Mouse (Mus musculus) intestine, embryonic 14.5 days (tissue): Measurements from ENCODE around the gene Mycn. TPM values are rescaled to one million over a fixed set of nuclear protein-coding genes. Genes with fewer than 3 reads are reported as not detected.

ENCODE experiments used
- ATAC-seq: fragments of 200-750 bp; cut with Nextera tagmentation; replicated peaks from 2 replicates; pipeline ENCODE4 v1.8.0; 2017; ENCODE audit warnings: low read depth, moderate number of reproducible peaks, moderate TSS enrichment, moderate library complexity; ENCODE audit not compliant: low FRiP score, low TSS enrichment
- DNase-seq: peaks from one replicate; pipeline ENCODE4 v3.0.0-alpha.2; 2018; ENCODE audit warnings: low spot score
- H3K27ac ChIP-seq: fragments of 300-500 bp; sonication (generic); 2 replicates; pipeline ENCODE4 v1.5.1; 2014; ENCODE audit warnings: low read depth, mild to moderate bottlenecking, control low read depth
- H3K27me3 ChIP-seq: fragments of 300-500 bp; sonication (generic); replicated peaks from 2 replicates; pipeline ENCODE4 v1.6.1; 2014; ENCODE audit warnings: low read length, control low read depth; ENCODE audit not compliant: control insufficient read depth, insufficient read depth
- H3K36me3 ChIP-seq: fragments of 300-500 bp; sonication (generic); 2 replicates; pipeline ENCODE4 v1.6.1; 2014; ENCODE audit warnings: low read length, control low read depth; ENCODE audit not compliant: control insufficient read depth, insufficient read depth
- H3K4me1 ChIP-seq: fragments of 300-500 bp; sonication (generic); replicated peaks from 2 replicates; pipeline ENCODE4 v1.6.1; 2014; ENCODE audit warnings: low read length, control low read depth, mixed read lengths; ENCODE audit not compliant: control insufficient read depth, insufficient read depth
- H3K4me2 ChIP-seq: fragments of 300-500 bp; sonication (generic); 2 replicates; pipeline ENCODE4 v1.6.1; 2014; ENCODE audit warnings: low read length
- H3K4me3 ChIP-seq: fragments of 300-500 bp; sonication (generic); 2 replicates; pipeline ENCODE4 v1.5.1; 2014; ENCODE audit warnings: low read depth, low read length, control low read depth, mixed read lengths
- H3K9ac ChIP-seq: fragments of 300-500 bp; sonication (generic); 2 replicates; pipeline ENCODE4 v1.6.1; 2014; ENCODE audit warnings: mild to moderate bottlenecking, low read length
- H3K9me3 ChIP-seq: fragments of 300-500 bp; sonication (generic); 2 replicates; pipeline ENCODE4 v1.6.1; 2016; ENCODE audit warnings: low read length, control low read depth; ENCODE audit not compliant: control insufficient read depth
- WGBS: fragments of 180-500 bp; shearing (Covaris S2); extraction: QIAGEN DNeasy Blood & Tissue Kit; methylation state at CpG from one replicate; pipeline ENCODE4 v1.1.7; 2014; 5-methylcytosine and 5-hydroxymethylcytosine counted together
- polyA plus RNA-seq: library from polyadenylated mRNA; unstranded; fragments of >200 nt; fragmentation: Nextera tagmentation; extraction: Ambion mirVana; gene quantifications from 2 replicates; pipeline ENCODE4 v1.2.1, GENCODE M21; 2014

Mycn gene
- polyA plus RNA-seq, 1 experiment from 2014 or later = 78.3 TPM

- DNase-seq (no peak), ATAC-seq (no peak)
- Histone ChIP-seq H3K9me3 (no peaks in the 10 kb centered on the region), H3K27me3 (no peaks in the 10 kb centered on the region), H3K36me3 (no peaks in the 10 kb centered on the region), H3K4me1 (peaks cover 8% of the 10 kb centered on the region), H3K9ac (no peak overlapping the region), H3K4me3 (no peak overlapping the region), H3K4me2 (no peak overlapping the region), H3K27ac (no peak overlapping the region; the same call in 1 of the 2 replicates)
- WGBS = 62% methylated on average over 11 of the region's 11 CpGs
Measured at GRCm38 (mm10) chr12:12910356-12910979, 31.2 kb downstream of the Mycn start.

GRCm38 (mm10) chr12:12909631-12910277 lies 32.0 kb downstream of the Mycn start:
- no peak for ATAC-seq
- WGBS = 67% methylated on average over 16 of the region's 16 CpGs

GRCm38 (mm10) chr12:12906771-12907170 lies 34.9 kb downstream of the Mycn start:
- no peak overlapping the region for H3K27ac ChIP-seq
- H3K4me3 ChIP-seq = no peak overlapping the region
- H3K27me3 ChIP-seq = no peaks in the 10 kb centered on the region
- 36% methylated on average over 6 of the region's 6 CpGs for WGBS
- no peak overlapping the region for H3K9ac ChIP-seq
- H3K4me1 ChIP-seq = peaks cover 8% of the 10 kb centered on the region
- no peaks in the 10 kb centered on the region for H3K9me3 ChIP-seq
- DNase-seq (no peak), ATAC-seq (no peak)
- H3K4me2 ChIP-seq = no peak overlapping the region
- no peaks in the 10 kb centered on the region for H3K36me3 ChIP-seq

More at GRCm38 (mm10) chr12:12909631-12910277, 32.0 kb downstream of the Mycn start:
- no peak for DNase-seq
- no peak overlapping the region for H3K27ac ChIP-seq
- no peaks in the 10 kb centered on the region for H3K9me3 ChIP-seq
- H3K4me2 ChIP-seq = no peak overlapping the region
- H3K9ac ChIP-seq = no peak overlapping the region
- H3K4me1 ChIP-seq = peaks cover 8% of the 10 kb centered on the region
- no peaks in the 10 kb centered on the region for H3K27me3 ChIP-seq
- H3K4me3 ChIP-seq = no peak overlapping the region
- no peaks in the 10 kb centered on the region for H3K36me3 ChIP-seq

DNA sequence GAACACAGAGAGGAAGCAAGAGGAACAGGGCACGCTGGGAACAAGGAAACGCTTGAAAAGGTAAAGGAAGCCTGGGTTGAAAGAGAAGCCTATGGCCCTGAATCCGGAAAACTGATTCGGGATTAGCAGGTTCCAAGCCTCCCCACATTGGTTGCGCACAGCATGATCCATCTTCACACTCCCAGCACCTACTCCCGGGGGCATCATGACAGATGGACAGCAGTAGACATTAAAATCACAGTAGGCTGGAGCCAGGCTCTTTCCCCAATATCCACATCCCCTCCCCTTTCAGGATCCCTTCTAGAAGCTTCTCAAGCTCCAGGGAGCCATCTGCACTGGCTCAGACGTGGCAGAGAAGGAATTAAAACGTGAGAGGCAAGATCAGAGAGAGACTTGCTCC lies 35.4 kb downstream of the Mycn start:
- ATAC-seq = no peak
- H3K36me3 ChIP-seq = no peaks in the 10 kb centered on the region

DNA sequence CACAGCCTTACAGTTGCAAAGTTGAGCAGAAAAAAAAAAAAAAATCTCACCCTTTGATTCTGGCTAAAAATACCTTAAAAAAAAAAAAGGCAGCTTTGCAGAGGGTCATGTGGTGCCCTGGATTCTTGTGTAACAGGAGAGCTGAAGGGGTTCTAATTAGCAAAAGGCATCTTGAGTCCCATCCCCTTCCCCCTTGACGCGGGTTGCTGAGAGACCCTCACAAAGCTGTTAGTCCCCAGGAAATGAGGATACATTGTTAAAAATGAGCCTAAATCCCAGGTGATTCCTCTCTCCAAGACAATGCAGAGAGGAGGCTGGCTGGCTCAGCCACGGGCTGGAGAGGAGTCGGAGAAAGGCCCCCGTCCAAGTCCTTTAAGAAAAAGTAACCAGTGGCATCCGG lies 36.6 kb downstream of the Mycn start:
- Histone ChIP-seq H3K27ac (no peak overlapping the region), H3K4me2 (peak overlapping the region; percentile 48; the same call in 1 of the 2 replicates), H3K36me3 (no peaks in the 10 kb centered on the region), H3K4me3 (no peak overlapping the region), H3K4me1 (peaks cover 8% of the 10 kb centered on the region), H3K9me3 (no peaks in the 10 kb centered on the region), H3K27me3 (no peaks in the 10 kb centered on the region), H3K9ac (no peak overlapping the region)
- ATAC-seq (no peak), DNase-seq (no peak)
- 58% methylated on average over 6 of the region's 6 CpGs for WGBS

More for the DNA sequence above, 35.4 kb downstream of the Mycn start:
- Histone ChIP-seq H3K4me1 (peaks cover 8% of the 10 kb centered on the region), H3K4me2 (no peak overlapping the region), H3K27ac (no peak overlapping the region), H3K27me3 (no peaks in the 10 kb centered on the region), H3K9me3 (no peaks in the 10 kb centered on the region), H3K4me3 (no peak overlapping the region), H3K9ac (no peak overlapping the region)
- DNase-seq = no peak
- WGBS = 52% methylated on average over 8 of the region's 8 CpGs

GRCm38 (mm10) chr12:12904512-12904953 lies 37.2 kb downstream of the Mycn start:
- 14% methylated on average over 23 of the region's 23 CpGs for WGBS
- H3K4me2 ChIP-seq = peak overlapping the region; percentile 48
- DNase-seq (peak; percentile 74), ATAC-seq (peak; percentile 83)
- H3K4me1 ChIP-seq = peaks cover 8% of the 10 kb centered on the region
- H3K27ac ChIP-seq = peak overlapping the region; percentile 54
- H3K9me3 ChIP-seq = no peaks in the 10 kb centered on the region
- no peaks in the 10 kb centered on the region for H3K27me3 ChIP-seq
- peak overlapping the region; percentile 44; the same call in 1 of the 2 replicates for H3K9ac ChIP-seq
- peak overlapping the region; percentile 8; the same call in 1 of the 2 replicates for H3K4me3 ChIP-seq
- no peaks in the 10 kb centered on the region for H3K36me3 ChIP-seq

DNA sequence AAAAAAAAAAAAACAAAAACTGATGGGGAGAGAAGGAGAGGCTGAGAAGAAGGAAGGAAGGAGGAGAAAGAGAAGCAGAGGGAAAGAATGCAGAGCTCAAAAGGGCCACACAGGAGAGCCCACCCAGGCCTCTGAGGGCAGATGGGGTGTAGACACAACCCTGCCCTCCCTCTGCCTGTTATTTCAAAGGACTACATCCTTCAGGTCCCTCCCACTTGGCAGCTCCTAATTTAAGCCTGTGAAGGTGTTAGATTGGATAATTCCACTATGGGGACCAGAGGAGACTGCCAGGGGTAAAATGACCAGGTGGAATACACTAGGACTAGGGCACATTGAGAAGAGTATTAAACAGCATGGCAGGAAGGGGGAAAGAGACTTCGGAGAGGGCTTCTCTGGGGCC lies 37.6 kb downstream of the Mycn start:
- Histone ChIP-seq H3K36me3 (no peaks in the 10 kb centered on the region), H3K27ac (peak overlapping the region; percentile 54), H3K9me3 (no peaks in the 10 kb centered on the region), H3K4me2 (peak overlapping the region; percentile 48), H3K4me1 (peaks cover 8% of the 10 kb centered on the region), H3K27me3 (no peaks in the 10 kb centered on the region), H3K9ac (peak overlapping the region; percentile 44; the same call in 1 of the 2 replicates), H3K4me3 (no peak overlapping the region)
- 14% methylated on average over 1 of the region's 1 CpGs for WGBS
- no peak for ATAC-seq
- DNase-seq = no peak

DNA sequence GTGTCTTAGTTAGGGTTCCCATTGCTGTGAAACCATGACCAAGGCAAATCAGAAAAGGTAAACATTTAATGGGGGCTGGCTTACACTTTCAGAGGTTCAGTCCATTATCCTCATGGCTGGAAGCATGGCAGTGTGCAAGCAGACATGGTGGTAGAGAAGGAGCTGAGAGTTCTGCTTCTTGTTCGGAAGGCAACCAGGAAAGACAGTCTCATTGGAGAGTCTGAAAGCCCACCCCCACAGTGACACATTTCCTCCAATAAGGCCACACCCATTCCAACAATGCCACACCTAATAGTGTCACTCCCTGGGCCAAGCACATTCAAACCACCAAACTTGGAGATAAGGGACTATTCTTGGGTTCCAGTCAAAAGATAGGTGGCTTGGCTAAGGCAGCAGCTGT lies 39.3 kb downstream of the Mycn start:
- H3K4me1 ChIP-seq = peaks cover 8% of the 10 kb centered on the region
- no peak for ATAC-seq
- no peak overlapping the region for H3K4me3 ChIP-seq
- 95% methylated on average over 1 of the region's 1 CpGs for WGBS
- H3K36me3 ChIP-seq = no peaks in the 10 kb centered on the region
- DNase-seq = no peak
- H3K9me3 ChIP-seq = no peaks in the 10 kb centered on the region
- no peak overlapping the region for H3K9ac ChIP-seq
- no peak overlapping the region for H3K4me2 ChIP-seq
- no peak overlapping the region for H3K27ac ChIP-seq
- H3K27me3 ChIP-seq = no peaks in the 10 kb centered on the region
